Mouse (Mus musculus) bone marrow, adult 2 months (tissue): ENCODE results near the gene Olfr553. TPM values are rescaled to one million over a fixed set of nuclear protein-coding genes. Genes with fewer than 3 reads are reported as not detected.

Source experiments
- H3K27ac ChIP-seq: fragments of 200-500 bp; 2 replicates; pipeline ENCODE4 v1.5.1; 2012; ENCODE audit warnings: low read depth, mild to moderate bottlenecking, control low read depth, inconsistent platforms, low read length; ENCODE audit not compliant: control insufficient read depth, poor library complexity, insufficient read depth
- H3K4me1 ChIP-seq: fragments of 200-500 bp; 2 replicates; pipeline ENCODE4 v1.6.1; 2011; ENCODE audit warnings: low read length; ENCODE audit not compliant: control insufficient read depth, insufficient read depth
- H3K4me3 ChIP-seq: fragments of 200-500 bp; replicated peaks from 2 replicates; pipeline ENCODE3; 2011; ENCODE audit warnings: mild to moderate bottlenecking, low read depth, low read length, control low read depth; ENCODE audit not compliant: control insufficient read depth
- CTCF ChIP-seq: fragments of 200-500 bp; IDR thresholded peaks from 2 replicates; pipeline ENCODE4 v1.5.1; 2011; ENCODE audit warnings: low read length, control low read depth; ENCODE audit not compliant: control insufficient read depth, insufficient read depth
- POLR2A ChIP-seq: fragments of 200-500 bp; IDR thresholded peaks from 2 replicates; pipeline ENCODE4 v1.6.1; 2011; ENCODE audit warnings: low read depth, mild to moderate bottlenecking, control low read depth, low read length, borderline replicate concordance; ENCODE audit not compliant: control insufficient read depth
- WGBS: fragments of 180-500 bp; shearing (Covaris S2); methylation state at CpG from one replicate; pipeline ENCODE4 v1.1.7; 2018; 5-methylcytosine and 5-hydroxymethylcytosine counted together
- polyA plus RNA-seq: library from polyadenylated mRNA; stranded (reverse); fragments of >200 nt; gene quantifications from 2 replicates; pipeline ENCODE4 v1.2.4, GENCODE M21; 2011; ENCODE audit warnings: low replicate concordance; ENCODE audit not compliant: missing spikeins, insufficient read depth, insufficient read length

Gene Olfr553
- polyA plus RNA-seq, 1 experiment = not detected

GRCm38 (mm10) chr7:102597378-102598031 lies 20.5 kb downstream of the Olfr553 start, which contains the start of gene Olfr552:
TSS of gene Olfr552 (plus strand) at chr7:102597770.
- no peak for TF ChIP-seq POLR2A
- no peak for TF ChIP-seq CTCF
- Histone ChIP-seq H3K27ac (no peak within 1 kb of the TSS), H3K4me3 (no peak within 1 kb of the TSS), H3K4me1 (no peaks in the 10 kb centered on the region)
- 9% methylated on average over 1 of the region's 1 CpGs for WGBS

GRCm38 (mm10) chr7:102591786-102592185 lies 26.2 kb downstream of the Olfr553 start, which contains the start of gene Olfr551:
TSS of gene Olfr551 (minus strand) at chr7:102591886.
- H3K27ac ChIP-seq = no peak within 1 kb of the TSS
- no peak within 1 kb of the TSS for H3K4me3 ChIP-seq
- 81% methylated on average over 3 of the region's 3 CpGs for WGBS
- H3K4me1 ChIP-seq = no peaks in the 10 kb centered on the region
- TF ChIP-seq POLR2A (no peak), CTCF (no peak)

- Histone ChIP-seq H3K27ac (no peak overlapping the region), H3K4me3 (no peak overlapping the region), H3K4me1 (no peaks in the 10 kb centered on the region; the same call in 1 of the 2 replicates)
- TF ChIP-seq CTCF = no peak
- no peak for TF ChIP-seq POLR2A
- 2% methylated on average over 6 of the region's 6 CpGs for WGBS
Observed at GRCm38 (mm10) chr7:102575998-102576397, 42.0 kb downstream of the Olfr553 start.

GRCm38 (mm10) chr7:102573174-102573830 lies 44.7 kb downstream of the Olfr553 start:
- Histone ChIP-seq H3K4me3 (no peak overlapping the region), H3K4me1 (no peaks in the 10 kb centered on the region; the same call in 1 of the 2 replicates), H3K27ac (no peak overlapping the region)
- TF ChIP-seq CTCF (no peak), POLR2A (no peak)
- 73% methylated on average over 3 of the region's 3 CpGs for WGBS

- Histone ChIP-seq H3K4me3 (no peak within 1 kb of the TSS), H3K4me1 (no peaks in the 10 kb centered on the region; the same call in 1 of the 2 replicates), H3K27ac (no peak within 1 kb of the TSS)
- 88% methylated on average over 8 of the region's 8 CpGs for WGBS
- TF ChIP-seq CTCF (no peak), POLR2A (no peak)
Observed at GRCm38 (mm10) chr7:102571142-102571541, 46.9 kb downstream of the Olfr553 start, which contains the start of gene Olfr550. TSS of gene Olfr550 (plus strand) at chr7:102571442.

GRCm38 (mm10) chr7:102566219-102566618 lies 51.8 kb downstream of the Olfr553 start:
- WGBS = 68% methylated on average over 4 of the region's 4 CpGs
- Histone ChIP-seq H3K27ac (no peak overlapping the region), H3K4me3 (no peak overlapping the region), H3K4me1 (no peaks in the 10 kb centered on the region; the same call in 1 of the 2 replicates)
- TF ChIP-seq CTCF (no peak), POLR2A (no peak)

DNA sequence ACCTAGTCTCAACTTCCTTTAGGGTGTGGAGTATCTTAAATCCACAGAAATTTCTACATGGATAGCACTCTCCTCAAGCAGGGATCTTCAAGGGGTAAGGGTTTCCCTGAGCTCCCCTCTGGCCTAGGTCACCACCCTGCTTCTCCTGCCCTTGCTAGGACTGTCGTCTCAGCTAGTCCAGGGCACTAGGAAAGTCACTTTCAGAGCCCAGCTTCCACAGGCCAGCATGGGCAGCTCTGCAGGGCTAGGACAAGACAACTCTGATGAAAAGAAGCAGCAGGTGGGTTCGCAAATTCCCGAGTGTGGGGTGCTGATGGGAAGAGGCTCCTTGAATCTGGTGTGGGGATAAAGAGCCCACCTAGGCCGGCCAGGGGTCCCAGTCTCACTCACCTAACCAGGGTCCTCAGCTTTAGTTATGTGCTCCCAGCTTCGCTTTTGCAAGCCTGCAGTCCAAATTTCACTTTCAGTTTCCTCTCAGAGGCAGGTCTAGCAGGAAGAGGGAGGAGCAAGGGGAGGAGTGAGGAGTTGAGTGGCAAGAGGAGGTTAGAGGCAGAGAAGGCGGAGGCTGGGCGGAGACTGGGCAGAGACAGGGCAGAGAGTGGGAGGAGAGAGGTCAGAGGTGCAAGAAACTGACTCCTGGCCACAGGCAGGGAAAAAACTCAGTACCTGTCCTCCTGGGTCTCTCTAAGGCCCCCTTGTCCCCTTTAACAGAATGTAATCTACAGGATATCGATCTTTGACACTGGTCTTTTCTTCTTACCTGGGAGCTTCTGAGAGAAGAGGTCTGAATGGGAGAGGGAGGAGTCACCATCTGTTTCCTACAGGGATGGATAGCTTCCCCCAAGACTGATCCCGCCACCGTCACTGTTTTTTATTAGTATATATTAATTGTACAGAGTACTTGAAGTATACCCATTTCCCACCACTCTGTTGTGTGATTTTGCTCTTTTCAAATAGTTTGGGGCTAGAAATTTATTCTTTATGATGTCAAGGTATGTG lies 52.7 kb downstream of the Olfr553 start, which contains the start of gene Trim21:
Gene Trim21, minus strand, starts transcription at position 488 of the 999 bp plus-strand sequence.
- WGBS = 4% methylated on average over 10 of the region's 10 CpGs
- no peak for TF ChIP-seq POLR2A
- TF ChIP-seq CTCF = no peak

More for the DNA sequence above, 52.7 kb downstream of the Olfr553 start, which contains the start of gene Trim21:
- peak within 1 kb of the TSS; percentile 88 for H3K4me3 ChIP-seq
- H3K27ac ChIP-seq = peak within 1 kb of the TSS; percentile 65
- H3K4me1 ChIP-seq = no peaks in the 10 kb centered on the region; the same call in 1 of the 2 replicates

Other genes starting within 250 kb of the Olfr553 start
- 151 and 245 TPM in 2 replicates for gene Rrm1, start 176.5 kb downstream of the Olfr553 start, polyA plus RNA-seq
- not detected in 2 replicates for gene Olfr543, start 136.5 kb downstream of the Olfr553 start, polyA plus RNA-seq
- not detected in 2 replicates for gene Olfr544, start 129.9 kb downstream of the Olfr553 start, polyA plus RNA-seq
- not detected in 2 replicates for gene Olfr545, start 118.6 kb downstream of the Olfr553 start, polyA plus RNA-seq
- not detected in 2 replicates for gene Olfr547, start 83.5 kb downstream of the Olfr553 start, polyA plus RNA-seq
- not detected in 2 replicates for gene Olfr548-ps1, start 77.3 kb downstream of the Olfr553 start, polyA plus RNA-seq
- gene Olfr549, start 68.3 kb downstream of the Olfr553 start, polyA plus RNA-seq = not detected in 2 replicates
- 9.0 and 11.8 TPM in 2 replicates for gene Trim21, start 52.7 kb downstream of the Olfr553 start, polyA plus RNA-seq
- gene Olfr550, start 46.8 kb downstream of the Olfr553 start, polyA plus RNA-seq = not detected in 2 replicates
- not detected in 2 replicates for gene Olfr551, start 26.3 kb downstream of the Olfr553 start, polyA plus RNA-seq
- gene Olfr552, start 20.4 kb downstream of the Olfr553 start, polyA plus RNA-seq = not detected in 2 replicates
- 0.90 TPM in 1 of 2 replicates, not detected in the other for gene Olfr554, start 20.2 kb upstream of the Olfr553 start, polyA plus RNA-seq
- not detected in 2 replicates for gene Olfr555, start 40.6 kb upstream of the Olfr553 start, polyA plus RNA-seq
- gene Olfr556, start 46.7 kb upstream of the Olfr553 start, polyA plus RNA-seq = not detected in 2 replicates
- 2.1 and 3.7 TPM in 2 replicates for gene Trim68, start 69.1 kb upstream of the Olfr553 start, polyA plus RNA-seq
- not detected in 2 replicates for gene Olfr557, start 77.7 kb upstream of the Olfr553 start, polyA plus RNA-seq
- gene Olfr558, start 84.0 kb upstream of the Olfr553 start, polyA plus RNA-seq = not detected in 2 replicates
- not detected in 2 replicates for gene Olfr33, start 100.9 kb upstream of the Olfr553 start, polyA plus RNA-seq
- not detected in 2 replicates for gene Olfr559, start 109.3 kb upstream of the Olfr553 start, polyA plus RNA-seq
- gene Olfr560, start 141.1 kb upstream of the Olfr553 start, polyA plus RNA-seq = not detected in 2 replicates
- 0.29 TPM in 1 of 2 replicates, not detected in the other for gene Olfr78, start 141.3 kb upstream of the Olfr553 start, polyA plus RNA-seq
- not detected in 2 replicates for gene Olfr561, start 153.0 kb upstream of the Olfr553 start, polyA plus RNA-seq
- not detected in 2 replicates for gene Olfr564, start 185.3 kb upstream of the Olfr553 start, polyA plus RNA-seq
- not detected in 2 replicates for gene Olfr566, start 240.5 kb upstream of the Olfr553 start, polyA plus RNA-seq